Mouse (Mus musculus): ENCODE data around the gene Gm14085.
"Not testable (repeated sequence)": the region's sequence is repeated elsewhere in the genome, so short reads cannot be mapped to it uniquely, and the experiment has no call there.

The Gm14085 gene

DNA sequence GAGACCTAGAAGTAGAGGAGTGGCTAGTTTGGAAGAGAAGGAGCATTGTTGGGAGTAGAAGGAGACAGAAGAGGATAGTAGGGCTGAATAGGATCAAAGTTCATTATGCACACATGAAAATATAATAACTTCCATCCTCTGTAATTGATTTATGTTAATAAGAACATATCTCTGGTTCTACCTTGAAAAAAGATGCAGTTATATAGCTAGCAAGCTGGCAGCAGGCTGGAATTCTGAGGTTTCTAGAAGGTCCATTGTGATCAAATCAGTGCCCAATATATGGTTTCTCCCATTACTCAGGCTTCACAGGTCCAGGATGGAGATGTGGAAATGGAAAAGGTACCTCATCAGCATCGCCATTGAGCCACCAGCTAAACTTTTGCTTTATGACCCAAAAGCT, at the start of gene Gm14085:
Gm14085 (plus strand) TSS at position 301 of the 400 bp plus-strand sequence.
- DNase-seq: no peak

DNA sequence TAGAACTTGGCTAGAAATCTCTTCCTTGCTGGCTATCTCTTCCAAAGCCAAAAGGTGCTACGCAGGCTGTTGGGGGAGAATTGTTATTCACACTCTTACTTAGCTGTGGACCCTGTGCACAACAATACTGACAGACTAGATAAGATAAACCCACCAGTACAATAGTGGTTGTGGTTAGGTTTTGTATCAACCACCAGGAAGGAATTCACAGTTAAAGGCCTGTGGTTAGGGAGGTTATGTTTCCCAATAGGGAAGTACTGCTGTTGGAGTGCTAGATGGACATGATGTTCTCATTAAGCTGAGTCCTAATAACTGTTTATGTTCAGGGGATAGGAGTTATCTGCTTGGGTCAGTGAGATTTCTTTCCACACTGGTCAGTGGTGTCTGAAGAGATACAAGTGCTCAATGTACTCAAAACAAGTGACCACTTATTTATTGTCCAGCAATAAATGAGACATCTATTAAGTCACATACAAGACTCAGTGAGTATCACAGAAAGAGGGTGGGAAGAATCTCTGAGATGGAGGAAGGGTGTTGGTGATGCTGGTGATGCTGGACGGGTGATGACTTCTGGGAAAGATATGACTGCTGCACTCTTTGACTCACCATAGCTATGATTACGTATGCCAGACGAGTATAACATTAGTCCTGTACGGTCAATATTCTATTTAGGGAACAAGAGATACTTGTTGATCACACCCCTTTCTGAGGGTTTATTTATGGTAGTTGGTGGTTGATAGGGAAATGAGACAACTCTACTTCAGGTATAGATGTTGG, 45.8 kb upstream of the Gm14085 start:
- DNase-seq: not testable (repeated sequence)

DNA sequence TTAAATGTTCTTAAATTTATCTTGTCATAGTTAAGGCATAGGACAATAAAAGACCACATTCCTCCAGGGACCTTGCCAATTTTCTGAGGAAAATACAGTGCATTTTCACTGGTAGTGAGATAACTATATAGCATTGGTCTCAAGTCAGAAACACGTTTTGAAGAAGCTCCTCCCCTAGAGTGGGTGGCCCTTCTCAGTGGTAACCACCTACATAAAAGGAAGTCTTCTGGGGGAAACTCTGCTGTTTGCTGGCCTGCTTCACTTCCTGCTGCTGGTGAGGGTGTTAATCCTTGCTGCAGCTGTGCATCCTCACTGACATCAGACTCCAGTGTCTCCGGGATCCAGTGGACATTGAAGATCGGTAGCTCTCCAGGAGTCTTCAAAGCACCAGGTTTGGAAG, 44.2 kb upstream of the Gm14085 start:
- not testable (repeated sequence) for DNase-seq

DNA sequence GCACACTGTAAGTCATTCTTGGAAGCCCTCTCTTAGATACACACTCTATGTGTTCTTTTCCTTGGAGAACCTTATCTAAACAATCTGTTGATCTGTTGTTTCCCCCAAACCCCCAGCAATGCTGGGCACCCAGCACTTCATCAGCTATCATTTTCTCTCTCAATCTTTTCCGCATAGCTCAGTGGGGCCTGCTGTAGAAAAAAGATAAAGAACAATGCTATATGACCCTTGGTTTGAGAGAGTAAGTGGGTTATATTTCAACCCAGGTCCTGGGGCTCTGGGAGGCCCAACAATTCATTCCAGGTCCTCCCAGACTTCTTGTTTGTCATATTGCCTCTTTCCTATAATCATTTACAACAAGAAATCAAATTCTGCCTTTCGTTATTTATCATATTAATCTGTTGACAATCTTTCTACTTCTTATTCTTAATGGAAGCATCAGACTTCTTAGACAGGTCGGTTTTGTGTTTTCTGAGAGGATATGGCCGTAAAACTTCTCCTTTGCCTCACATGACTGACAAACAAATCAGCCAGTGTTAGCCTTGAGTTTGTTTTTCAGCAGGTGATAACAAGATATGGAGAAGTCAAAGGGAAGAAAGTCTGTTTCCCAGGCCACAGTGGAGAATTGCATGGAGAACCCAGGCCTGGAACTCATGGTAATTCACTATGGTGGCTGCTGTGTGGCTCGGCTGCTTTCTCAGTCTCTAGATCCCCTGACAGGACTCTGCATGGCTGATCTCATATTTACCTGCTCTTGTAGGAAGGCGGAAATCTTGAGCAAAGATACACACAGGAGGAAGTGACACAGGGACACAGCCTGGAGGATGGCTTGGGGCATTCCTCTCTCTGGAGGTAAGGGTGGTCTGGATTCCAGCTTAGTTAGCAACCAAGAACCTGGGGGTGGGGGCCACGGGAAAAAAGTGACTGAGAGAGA, 43.5 kb upstream of the Gm14085 start:
- DNase-seq: no peak

DNA sequence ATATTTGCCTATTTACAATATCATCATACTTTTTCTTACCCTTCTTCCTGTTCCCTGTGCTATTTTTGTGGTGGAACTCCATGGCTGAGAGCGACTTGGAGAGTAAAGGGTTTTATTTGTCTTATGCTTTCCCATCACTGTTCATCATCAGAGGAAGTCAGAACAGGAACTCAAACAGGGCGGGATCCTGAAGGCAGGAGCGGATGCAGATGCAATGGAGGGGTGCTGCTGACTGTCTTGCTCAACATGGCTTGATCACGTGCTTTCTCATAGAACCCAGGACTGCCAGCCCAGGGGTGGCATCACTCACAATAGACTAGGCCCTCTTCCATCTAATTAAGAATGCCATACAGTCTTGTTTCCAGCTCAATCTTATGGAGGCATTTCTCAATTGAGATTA, 34.4 kb upstream of the Gm14085 start:
- DNase-seq: no peak

DNA sequence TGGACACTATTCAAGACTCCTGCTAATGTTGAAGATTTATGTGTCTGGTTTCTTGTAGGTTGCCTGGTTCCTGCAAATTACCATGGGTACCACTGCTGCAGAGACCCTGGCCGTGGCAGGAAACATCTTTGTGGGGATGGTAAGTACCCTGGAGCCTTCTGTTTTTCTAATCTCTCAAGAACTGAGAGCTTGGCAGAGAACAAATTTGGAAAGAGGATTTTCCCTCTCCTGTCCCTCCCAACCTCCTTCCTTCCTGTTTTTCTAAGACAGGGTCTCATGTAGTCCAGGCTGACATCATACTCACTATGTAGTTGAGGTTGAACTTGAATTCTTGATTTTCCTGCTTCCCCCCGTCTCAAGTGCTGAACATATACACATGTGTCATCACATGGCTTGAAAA, 32.3 kb upstream of the Gm14085 start:
- no peak for DNase-seq

DNA sequence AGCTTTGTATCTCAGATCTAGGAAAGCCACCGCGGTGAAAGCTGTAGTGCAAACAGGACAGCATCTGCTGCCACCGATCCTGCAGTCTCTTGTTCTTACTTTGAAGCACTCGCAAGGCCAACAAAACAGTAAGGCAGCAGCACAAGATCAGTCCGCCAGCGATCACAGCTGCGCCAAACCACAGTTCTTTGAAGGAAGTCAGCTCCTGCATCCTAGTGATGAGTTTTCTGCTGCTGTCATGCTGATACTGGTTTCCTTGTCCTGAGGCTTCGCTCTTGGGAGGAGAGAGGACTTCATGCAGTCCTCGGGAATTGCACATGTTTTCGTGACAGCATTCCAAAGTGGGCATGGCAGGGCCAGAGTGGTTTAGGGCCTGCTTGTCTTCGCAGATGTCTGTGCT, 17.8 kb upstream of the Gm14085 start:
- no peak for DNase-seq

DNA sequence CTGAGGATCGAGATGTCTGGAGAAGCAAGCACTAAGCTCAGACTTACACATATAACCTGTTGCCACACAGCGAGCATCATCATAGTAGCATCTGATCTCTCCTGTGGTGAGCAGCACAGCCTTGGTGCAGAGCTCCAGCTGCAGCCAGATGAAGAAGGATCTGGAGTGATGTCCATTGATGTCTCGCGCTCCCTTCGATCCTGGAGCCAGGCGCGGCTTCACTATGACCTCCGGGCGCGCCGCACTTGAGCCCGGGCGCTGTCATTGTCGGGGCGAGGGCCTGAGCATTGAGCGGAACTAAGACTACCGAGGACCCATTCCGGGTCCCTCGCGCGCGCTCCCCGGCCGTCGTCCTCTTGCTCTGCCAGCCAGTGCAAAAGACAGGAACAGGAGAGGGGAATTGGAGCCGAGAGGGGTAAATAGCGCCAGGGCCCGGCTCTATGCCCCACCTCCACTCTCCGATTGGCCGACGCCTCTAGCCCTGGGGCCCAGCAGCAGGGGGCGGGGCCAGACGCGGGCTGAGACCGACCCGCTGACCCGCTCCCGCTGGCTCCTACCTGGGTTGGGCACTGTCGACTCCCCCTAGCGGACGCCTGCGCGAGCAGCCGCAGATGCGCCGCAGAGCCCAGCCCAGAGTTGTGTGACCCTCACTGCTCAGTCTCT, 17.3 kb upstream of the Gm14085 start:
- peak; percentile 93 for DNase-seq

DNA sequence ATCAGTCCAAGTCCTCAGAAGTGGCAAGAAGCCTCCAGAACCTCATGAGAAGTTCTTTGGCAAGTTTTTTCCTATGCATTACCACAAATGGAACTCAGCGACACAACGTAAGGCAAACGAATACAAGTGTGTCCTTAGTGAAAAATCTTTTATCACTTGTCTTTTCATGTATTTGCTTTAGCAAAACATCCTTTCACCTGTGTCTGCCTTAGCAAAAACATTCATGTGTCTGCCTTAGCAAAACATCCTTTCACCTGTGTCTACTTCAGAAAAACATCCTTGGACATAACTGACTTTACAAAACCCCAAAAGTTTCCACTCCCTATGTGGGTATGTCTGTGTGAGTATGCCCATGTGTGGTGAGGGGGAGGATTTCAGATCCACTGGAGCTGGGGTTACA, 15.5 kb upstream of the Gm14085 start:
- DNase-seq: no peak

DNA sequence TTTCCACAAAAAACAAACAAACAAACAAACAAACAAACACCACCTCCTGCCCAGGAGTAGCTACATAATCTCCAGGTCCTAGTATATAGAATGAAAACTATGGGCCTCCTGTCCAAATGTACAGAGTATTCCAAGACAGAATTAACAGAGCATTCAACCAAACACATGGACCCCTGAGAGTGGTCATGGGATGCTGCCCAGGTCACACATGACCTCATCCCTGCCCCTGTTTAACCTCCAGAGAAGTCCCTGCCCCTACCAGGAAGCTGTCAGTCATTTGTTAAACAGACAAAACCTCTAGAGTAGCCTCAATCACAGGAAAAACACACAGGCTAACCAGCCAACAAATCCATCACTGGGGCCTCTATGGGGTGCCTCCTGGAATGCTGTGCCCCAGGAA, 8.2 kb upstream of the Gm14085 start:
- DNase-seq: no peak

DNA sequence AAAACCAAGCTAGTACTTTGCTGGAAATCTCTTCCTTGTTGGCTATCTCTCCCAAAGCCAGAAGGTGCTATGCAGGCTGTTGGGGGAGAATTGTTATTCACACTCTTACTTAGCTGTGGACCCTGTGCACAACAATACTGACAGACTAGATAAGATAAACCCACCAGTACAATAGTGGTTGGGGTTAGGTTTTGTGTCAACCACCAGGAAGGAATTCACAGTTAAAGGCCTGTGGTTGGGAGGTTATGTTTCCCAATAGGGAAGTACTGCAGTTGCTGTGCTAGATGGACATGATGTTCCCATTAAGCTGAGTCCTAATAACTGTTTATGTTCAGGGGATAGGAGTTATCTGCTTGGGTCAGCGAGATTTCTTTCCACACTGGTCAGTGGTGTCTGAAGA, 954 bp upstream of the Gm14085 start:
- DNase-seq: not testable (repeated sequence)

DNA sequence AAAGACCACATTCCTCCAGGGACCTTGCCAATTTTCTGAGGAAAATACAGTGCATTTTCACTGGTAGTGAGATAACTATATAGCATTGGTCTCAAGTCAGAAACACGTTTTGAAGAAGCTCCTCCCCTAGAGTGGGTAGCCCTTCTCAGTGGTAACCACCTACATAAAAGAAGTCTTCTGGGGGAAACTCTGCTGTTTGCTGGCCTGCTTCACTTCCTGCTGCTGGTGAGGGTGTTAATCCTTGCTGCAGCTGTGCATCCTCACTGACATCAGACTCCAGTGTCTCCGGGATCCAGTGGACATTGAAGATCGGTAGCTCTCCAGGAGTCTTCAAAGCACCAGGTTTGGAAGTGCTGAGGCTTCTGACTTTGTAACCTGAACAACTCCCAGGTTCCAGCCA, 913 bp downstream of the Gm14085 start:
- not testable (repeated sequence) for DNase-seq

DNA sequence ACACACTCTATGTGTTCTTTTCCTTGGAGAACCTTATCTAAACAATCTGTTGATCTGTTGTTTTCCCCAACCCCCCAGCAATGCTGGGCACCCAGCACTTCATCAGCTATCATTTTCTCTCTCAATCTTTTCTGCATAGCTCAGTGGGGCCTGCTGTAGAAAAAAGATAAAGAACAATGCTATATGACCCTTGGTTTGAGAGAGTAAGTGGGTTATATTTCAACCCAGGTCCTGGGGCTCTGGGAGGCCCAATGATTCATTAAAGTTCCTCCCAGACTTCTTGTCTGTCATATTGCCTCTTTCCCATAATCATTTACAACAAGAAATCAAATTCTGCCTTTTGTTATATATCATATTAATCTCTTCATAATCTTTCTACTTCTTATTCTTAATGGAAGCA, 1.4 kb downstream of the Gm14085 start:
- DNase-seq: not testable (repeated sequence)

DNA sequence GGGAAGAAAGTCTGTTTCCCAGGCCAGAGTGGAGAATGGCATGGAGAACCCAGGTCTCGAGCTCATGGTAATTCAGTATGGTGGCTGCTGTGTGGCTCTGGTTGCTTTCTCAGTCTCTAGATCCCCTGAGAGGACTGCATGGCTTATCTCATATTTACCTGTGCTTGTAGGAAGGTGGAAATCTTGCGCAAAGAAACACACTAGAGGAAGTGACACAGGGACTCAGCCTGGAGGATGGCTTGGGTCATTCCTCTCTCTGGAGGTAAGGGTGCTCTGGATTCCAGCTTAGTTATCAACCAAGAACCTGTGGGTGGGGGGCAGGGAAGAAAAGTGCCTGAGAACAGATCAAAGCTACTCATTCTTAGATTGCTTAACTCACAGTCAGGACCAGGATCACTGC, 1.9 kb downstream of the Gm14085 start:
- no peak for DNase-seq

DNA sequence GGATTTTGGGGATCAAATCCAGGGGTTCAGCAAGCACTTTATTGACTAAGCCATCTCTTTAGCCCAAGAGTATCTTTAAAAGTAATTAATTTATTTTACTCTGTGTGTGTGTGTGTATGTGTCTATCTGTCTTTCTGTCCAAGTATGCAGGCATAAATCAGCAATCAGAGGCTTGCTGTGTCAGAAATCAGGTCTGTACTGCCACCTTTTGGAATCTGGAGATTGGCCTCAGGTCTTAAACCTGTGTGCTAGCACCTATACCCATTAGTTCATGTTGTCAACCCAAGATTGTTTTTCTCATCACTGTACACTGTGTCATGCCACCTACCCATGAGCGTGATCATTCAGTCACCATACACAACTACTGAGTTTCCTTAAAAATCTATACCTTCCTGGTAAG, 45.0 kb downstream of the Gm14085 start:
- not testable (repeated sequence) for DNase-seq

DNA sequence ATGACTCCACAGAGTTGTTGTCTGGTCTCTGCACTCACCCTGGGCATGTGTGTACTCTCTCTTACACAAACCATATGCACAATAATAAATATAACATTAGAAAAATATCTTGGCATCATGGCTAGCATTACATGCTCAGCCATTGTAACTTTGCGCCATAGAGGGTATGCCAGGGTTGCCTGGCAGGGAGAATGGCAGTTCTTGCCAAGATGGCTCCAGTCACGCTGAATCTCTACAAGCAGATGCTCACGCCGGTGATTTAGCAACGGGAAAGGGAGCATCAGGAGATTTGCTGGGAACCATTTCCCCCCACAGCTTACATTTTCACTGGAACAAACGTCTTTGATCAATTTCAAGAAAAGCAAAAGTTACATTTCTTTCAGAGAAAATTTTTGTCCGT, 46.5 kb downstream of the Gm14085 start:
- DNase-seq: no peak

DNA sequence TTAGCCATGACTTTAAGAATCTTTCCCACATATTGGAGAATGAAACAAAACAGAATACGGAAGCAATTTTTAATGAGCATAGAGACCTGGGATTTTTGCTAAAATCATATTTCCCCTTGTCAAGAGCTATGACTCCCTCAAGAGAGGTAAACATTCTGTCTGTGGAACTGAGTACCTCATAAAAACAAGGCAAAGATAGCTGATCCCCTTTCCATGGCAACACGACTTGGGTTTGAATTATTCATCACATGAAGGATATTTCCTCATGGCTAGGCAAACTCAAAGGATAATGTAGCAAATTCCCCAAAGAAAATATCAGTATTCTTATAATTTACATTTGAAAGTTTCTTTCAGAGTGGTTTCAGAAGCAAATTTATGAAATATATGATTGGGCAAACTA, 47.0 kb downstream of the Gm14085 start:
- no peak for DNase-seq

DNA sequence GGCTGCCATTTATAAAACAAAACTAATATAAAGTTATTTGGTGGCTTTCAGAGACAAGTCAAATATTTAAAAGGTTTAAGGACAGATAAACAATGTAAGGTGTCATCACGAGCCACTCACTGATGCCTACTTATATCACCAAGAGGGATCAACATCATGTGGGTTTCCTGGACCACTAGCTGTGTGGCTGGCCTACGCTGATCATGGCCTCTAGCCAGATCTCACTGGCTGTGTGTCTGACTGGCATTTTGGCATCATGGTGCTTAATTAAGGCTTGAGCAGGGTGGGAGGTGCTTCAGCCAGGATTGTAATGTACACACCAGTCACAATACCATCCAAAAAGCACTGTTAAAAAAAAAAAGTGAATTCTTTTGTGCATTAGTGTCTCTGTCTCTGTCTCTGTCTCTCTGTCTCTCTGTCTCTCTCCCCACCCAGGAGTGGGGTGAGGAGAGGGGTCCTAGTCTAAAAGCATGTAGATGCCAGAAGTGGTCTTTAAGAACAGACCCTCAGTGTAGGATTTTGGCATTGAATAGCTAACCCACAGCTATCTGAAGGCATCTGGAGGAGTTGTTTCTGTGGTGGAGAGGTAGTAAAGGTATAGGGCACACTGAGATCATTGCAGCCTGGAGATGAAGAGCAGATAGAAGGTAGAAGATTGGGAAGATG, 47.5 kb downstream of the Gm14085 start:
- DNase-seq: no peak

DNA sequence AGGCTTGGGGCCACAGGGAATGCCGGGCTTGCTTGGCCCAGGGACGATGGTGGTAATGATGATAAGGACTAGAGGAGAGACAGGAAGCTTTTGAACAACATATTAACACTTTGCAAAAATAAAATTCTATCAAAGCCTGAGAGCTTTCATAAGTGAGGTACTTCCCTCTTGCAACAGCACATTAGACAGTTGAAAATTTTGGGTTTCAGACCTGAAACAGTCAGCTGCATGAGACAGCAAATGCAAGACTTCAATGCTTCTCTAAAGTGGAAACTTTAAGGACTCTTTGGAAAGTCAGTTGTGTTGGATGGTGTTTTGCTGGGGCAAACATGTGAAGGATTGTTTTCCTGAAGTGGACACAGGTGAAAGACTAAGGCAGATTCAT, 48.1 kb downstream of the Gm14085 start:
- DNase-seq: no peak

DNA sequence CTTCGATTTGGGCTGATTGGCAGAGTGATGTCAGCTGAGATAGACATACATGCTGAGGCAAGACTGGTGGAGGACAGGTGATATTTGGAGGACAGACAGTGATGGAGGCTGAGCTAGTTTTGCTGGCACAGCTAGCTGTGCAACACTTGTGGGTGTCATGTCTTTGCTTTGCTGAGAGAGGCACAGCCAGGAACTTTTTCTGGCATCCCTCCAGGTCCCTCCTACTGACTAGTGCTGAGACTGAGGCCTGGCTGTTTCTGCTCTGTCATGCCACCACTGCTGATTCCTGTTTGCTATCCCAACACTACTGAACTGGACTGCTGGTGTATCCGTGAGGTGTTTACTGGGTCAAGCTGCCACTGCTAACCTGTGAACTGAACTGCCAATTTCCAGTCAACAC, 48.6 kb downstream of the Gm14085 start:
- DNase-seq: no peak

DNA sequence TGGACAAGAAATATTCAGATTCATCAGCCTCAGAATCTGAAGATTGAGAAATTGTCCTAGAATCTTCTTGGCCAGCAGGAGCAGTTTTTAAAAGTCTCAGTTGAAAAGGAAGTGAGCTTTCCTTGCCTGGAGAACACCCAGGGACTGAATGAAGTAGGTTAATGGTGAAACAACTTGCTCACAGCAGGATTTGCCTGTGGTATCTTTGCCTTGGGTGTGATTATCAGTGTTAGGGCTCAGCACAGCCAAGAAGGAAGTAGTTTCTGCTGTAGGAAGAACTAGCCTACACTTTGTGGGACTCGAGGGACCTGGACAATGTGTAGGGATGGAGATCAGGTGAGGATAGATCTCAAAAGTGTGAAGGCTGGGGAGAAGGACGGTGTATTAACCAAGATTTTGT, 49.9 kb downstream of the Gm14085 start:
- DNase-seq: no peak

DNA sequence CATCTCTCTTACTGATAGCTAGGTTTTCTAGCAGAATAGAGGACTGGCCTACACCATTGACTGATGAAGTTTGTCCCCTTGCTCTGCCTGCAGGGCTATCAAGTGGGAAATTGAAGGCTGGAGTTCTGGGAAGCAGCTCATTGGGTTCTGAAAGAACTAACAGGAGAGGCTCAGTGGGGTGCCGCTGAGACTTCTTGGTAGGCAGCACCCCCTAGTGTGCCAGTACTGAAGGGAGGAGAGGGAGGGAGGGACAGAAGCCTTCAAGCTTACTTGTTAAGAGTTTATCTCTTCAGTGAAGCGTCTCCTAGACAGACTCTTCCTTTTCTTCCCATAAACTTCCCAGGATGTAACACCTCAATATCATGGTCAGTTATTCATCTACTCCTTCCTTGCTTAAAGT, 73.6 kb downstream of the Gm14085 start:
- peak; percentile 28 for DNase-seq

DNA sequence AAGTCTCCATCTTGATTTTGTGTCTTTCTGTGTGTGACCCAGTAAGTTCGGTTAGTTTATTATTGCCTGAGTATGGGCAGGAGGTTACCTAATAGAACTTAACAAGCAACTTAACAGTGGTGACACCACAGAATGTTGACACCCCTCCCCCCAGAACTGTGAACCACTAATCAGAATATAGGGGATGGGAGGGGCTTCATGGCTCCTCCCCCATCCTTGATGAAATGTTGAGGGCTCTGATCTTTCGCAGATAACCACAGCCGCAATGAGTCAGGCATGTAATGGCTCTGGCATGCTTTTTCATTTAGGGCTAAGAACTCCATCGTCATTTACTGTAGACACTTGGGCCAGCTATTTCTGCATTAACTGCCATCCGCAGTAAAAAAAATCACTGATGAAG, 76.5 kb downstream of the Gm14085 start:
- DNase-seq: no peak

Measured in lung, postnatal 14 days (tissue).